Mouse (Mus musculus): ENCODE results near the gene D930020B18Rik. TPM values are rescaled to one million over a fixed set of nuclear protein-coding genes. Genes with fewer than 3 reads are reported as not detected.

Gene D930020B18Rik
- total RNA-seq, 2 experiments from 2014 or later, result not detected

DNA sequence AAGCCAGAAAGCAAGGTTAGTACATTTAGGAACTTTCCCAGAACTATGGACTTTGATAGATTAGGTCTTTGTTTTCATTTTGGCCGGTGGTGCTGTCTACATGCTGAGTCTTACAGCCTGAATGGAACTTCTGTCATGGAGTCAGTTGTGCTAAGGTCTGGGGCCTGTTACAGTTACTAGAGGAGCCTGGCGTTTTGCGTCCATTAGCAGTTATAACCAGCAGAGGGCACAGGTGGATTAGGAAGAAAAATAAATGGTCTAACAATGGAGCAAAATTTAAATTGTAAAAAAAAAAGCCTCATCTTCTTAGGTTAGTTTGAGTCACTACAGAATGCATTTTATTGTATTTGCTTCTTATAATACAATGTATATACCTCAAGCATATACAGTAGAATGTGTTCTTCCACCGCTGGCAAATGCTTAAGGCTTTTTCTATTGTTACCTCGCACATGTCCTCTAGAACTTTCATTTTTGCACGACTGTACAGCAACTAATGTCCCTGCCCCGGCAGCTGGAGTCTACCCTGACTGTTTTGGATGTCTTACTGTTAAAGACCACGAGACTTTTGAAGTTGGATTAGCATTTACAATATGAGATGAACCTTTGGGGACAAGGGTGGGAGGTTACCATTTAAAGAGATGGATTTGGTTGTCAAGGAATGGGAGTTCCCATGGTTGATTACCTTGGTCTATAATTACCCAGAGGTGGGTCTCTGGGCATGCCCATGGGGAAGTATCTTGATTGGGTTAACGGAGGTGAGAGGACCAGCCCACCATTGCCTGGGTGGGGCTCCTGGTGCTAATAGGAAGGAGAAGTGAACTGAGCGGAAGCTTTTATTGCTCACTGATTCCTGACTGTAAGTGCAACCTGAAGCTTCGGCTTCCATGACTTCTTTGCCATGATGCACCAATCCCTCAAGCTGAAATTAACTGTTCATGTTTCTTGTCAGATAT lies 60.2 kb downstream of the D930020B18Rik start:
- ATAC-seq (replicated peaks; ENCODE audit: poor library complexity), result peak; percentile 53

GRCm38 (mm10) chr10:121703619-121704018 lies 62.2 kb downstream of the D930020B18Rik start:
- ATAC-seq (replicated peaks; ENCODE audit: poor library complexity), result no peak

DNA sequence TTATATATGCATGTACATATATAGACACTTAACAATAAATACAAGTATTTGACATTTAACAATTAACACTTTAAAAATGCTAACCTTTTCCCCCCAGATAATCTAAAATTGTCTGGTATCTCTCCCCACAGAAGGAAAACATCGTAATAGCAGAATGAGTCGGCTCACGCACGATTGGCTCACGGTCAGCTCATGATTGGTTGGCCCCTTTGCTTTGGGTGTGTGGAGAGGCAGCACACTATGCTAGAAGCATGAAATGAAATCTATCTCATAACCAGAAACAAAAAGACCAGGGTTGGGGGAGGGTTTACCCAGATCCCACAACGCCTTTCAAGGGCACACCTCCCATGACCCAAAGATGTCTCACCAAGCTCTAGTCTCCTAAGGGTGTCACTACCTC lies 63.5 kb downstream of the D930020B18Rik start:
- ATAC-seq (replicated peaks; ENCODE audit: poor library complexity), result no peak

DNA sequence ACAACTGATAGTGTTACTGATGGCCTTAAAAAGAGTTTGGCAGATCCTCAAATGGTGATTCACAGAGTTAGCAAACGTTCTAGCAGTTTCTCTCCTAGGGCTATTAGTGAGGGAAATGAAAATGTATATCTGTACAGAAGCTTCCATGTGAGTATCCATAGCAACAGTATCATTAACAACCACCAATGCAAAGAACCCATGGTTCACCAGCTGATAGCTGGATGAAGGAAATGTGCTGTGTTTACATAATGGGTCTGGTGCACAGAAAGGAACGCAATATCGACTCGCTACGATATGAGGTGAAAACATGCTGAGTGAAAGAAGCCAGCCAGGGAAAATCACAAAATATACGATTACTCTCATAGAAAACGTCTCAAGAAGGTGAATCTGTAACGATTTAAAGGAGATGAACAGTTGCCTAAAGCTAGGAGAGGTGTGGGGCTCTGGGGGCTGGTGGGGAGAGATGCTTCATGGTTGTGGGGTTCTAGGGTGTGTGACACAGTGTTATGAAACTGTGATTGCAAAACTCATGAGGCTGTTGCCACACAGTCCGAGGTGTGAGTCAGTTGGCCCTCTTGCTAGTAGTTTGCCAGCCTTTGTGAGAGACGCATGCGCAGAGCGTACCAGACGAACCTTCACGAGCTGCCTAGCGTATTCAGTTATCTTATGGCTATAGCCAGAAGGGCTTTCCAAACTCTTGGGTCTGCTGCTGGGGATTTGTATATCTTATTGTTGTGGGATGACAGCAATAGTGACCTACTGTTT lies 64.2 kb downstream of the D930020B18Rik start:
- peak; percentile 79 for ATAC-seq (replicated peaks; ENCODE audit: poor library complexity)

DNA sequence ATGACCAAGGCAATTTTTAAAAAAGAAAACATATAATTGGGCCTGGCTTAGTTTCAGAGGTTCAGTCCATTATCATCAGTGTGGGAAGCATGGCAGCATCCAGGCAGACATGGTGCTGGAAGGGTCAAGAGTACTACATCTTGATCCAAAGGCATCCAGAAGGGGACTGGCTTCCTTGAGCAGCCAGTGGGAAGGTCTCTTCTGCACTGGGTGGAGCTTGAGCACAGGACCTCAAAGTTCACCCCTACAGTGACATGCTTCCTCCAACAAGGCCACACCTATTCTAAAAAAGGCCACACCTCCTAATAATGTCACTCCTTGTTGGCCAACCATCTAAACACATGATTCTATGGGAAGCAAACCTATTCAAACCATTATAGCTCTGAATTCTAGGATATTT lies 75.5 kb downstream of the D930020B18Rik start:
- ATAC-seq (replicated peaks; ENCODE audit: poor library complexity), result no peak

- ATAC-seq (replicated peaks; ENCODE audit: poor library complexity), result no peak
Observed at GRCm38 (mm10) chr10:121718896-121719585, 77.7 kb downstream of the D930020B18Rik start.

DNA sequence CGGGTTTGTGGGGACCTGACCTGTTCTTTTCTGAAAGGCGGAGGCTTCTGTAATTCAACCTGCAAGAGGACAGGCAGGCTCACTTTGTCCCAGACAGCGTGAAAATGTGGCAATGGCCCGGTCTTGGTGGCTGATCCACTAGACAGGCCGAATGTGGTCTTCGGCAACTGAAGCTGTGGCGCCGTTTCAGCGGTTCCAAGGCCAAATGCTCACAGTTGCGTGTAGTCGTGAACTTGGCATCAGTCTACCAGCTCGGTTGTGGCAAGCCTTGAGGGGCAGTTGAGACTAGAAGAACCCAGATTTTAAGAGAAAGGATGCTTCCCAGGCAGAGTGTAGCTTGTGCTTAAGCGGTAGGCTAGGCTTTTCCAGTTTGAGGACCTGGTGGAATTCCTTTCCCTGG lies 79.3 kb downstream of the D930020B18Rik start:
- ATAC-seq (replicated peaks; ENCODE audit: poor library complexity), result no peak

DNA sequence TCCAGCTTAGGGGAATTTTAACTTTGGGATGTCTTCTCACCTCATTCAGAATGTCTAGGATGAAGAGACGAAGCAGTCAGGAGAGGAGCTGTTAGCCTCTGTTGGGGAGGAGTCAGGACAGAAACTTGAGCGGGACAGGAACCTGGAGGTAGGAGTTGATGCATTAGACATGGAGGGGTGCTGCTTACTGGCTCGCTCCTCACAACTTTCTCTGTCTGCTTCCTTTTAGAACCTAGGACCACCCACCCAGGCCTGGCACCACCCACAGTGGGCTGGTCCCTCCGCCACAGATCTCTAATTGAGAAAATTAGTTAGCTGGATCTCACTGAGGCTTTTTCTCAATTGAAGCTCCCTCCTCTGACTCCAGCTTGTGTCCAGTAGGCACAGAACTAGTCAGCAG lies 85.1 kb downstream of the D930020B18Rik start:
- ATAC-seq (replicated peaks; ENCODE audit: poor library complexity), result no peak

DNA sequence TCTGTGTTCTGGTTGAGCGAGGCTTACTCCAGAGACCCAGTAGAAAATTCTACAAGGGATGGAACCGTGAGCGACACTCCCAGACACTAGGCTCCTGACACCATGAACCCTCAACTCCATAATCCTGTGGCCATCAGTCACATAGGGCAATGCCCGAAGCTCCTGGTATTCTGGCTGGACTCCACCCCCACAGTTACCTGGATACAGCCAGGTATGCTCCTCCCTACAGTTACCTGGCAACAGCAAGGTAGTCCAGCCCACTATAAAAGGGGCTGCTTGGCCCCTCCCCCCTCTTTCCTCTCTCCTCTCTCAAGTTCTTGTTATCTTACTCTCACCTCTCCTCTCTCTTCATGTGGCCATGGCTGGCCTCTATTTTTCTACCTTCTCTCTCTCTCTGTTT lies 85.8 kb downstream of the D930020B18Rik start:
- ATAC-seq (replicated peaks; ENCODE audit: poor library complexity), result no peak

DNA sequence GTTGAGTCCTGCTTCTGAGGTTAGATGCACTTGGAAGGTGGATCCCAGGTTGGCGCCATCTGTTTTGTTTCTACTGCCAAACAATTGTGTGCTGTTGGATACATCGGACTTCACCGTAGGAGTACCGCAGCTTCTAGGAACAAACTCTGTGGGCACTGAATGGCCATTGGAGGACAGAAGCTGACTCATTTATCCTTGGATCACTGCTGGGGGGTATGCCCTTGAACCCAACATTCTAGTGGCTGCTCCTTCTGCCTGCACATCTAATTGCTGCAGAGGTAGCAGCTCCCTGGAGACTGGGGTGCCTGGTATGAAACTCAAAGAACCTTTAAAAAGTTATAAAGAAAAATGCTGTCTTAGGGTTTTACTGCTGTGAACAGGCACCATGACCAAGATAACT lies 86.8 kb downstream of the D930020B18Rik start:
- no peak for ATAC-seq (replicated peaks; ENCODE audit: poor library complexity)

- peak; percentile 71 for ATAC-seq (replicated peaks; ENCODE audit: poor library complexity)
Observed at GRCm38 (mm10) chr10:121731048-121731725, 89.8 kb downstream of the D930020B18Rik start.

DNA sequence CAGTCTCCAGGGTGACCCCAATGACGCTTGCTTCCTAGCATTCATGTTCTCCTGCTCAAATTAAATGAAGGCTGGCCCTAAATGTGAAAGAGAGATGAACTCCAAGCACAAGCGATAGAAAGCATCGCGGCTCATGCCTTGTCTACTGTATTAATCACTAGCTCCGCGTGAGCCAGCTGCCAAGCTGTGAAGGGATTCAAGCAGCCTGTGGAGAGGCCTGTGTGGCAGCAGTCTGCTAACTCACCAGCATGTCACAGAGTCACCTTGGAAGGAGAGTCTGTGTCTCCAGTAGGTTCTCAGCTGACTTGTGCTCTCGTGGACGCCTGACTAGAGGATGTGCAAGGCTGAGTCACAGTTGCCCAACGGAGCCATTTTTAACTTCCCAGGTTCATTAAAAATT lies 91.2 kb downstream of the D930020B18Rik start:
- ATAC-seq (replicated peaks; ENCODE audit: poor library complexity), result no peak

DNA sequence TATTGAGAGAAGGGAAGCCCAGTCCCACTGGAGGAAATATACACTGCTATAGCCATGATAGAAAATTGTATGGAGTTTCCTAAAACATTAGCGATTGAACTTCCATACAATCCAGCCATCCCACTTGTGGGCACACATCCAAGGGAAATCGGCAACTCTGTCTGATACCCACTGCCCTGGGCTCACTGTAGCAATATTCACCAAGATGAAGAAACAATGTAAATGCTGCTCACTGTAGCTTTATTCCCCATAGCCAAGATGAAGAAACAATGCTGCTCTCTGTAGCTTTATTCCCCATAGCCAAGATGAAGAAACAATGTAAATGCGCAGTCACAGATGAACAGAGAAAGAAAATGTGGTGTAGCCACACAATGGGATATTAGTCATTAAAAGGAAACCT lies 95.9 kb downstream of the D930020B18Rik start:
- no peak for ATAC-seq (replicated peaks; ENCODE audit: poor library complexity)

DNA sequence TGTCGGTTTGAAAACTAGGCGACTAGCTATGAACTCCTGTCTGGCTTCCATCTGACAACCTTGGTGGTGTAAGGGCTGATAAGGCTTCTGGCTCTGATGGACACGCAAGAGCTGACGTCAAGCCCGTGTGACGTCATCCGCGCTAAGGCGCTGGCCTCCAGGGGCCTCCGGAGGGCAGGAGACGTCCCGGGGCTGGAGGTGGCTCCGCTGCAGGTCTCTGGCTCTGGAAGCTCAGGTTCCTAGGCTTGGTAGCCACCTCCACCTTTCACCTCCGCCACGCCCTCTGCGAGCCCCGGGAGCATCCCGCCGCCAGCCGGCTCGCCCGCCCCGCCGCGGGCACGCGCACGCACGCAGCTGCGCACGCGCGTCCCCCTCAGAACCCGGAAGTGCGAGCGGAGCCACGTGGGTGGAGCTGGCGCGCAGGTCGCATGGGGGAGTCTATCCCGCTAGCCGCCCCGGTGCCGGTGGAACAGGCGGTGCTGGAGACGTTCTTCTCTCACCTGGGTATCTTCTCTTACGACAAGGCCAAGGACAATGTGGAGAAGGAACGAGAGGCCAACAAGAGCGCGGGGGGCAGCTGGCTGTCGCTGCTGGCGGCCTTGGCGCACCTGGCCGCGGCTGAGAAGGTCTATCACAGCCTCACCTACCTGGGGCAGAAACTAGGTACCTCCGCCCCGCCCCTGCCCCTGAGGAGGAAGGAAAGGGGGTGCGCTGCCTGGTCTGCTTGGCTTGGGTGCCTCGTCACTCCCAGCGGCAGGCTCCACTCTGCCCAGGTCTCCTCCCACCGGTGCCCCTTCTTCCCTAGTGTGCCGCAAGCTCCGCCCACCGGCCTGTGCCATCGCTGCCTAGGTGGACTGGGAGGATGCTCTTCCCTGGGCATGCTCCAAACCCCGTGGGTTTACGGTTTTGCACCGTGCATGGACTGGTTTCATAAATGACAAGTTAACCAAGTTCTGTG lies 98.4 kb downstream of the D930020B18Rik start, which contains the start of gene BC048403:
Gene BC048403 (plus strand): TSS at position 390 of the 958 bp plus-strand sequence.
- peak; percentile 91 for ATAC-seq (replicated peaks; ENCODE audit: poor library complexity)

GRCm38 (mm10) chr10:121742336-121742735 lies 100.9 kb downstream of the D930020B18Rik start:
- no peak for ATAC-seq (replicated peaks; ENCODE audit: poor library complexity)
